ENCODE assay signal across 29 mouse cellular contexts in the genomic region with DNA sequence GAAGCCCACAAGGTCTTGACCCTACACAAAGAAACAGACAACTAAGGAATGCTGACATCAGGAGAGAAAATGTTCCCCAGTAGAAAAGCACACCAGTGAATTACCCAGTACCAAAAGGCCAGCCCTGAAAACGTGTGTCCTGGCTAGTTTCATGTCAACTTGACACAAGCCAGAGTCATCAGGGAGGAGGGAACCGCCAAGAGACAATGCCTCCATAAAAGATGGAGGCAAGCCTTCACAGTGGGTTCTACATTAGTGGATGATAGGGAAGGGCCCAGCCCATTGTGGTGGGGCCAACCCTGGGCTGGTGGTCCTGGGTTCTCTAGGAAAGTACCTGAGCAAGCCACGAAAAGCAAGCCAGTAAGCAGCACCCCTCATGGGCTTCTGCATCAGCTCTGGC. TPM values are rescaled to one million over a fixed set of nuclear protein-coding genes. Genes with fewer than 3 reads are reported as not detected.
DNase-seq lines count a peak whose midpoint lies in the region; ATAC-seq and TF ChIP-seq lines count a peak whose summit lies in the region.
"Had no signal": no experiment of that assay in that cellular context is flagged by ENCODE, and none has a peak within 500 bp of the region (broad histone marks: within the 10 kb centered on the region; RNA-seq: fewer than 3 reads in every experiment).

No protein-coding gene starts in this region.

- no peaks in the 10 kb centered on the region for H3K27me3 ChIP-seq in embryonic facial prominence, embryonic 11.5 days (ENCODE audit: control insufficient read depth, insufficient read depth, low read length)
- H3K27me3 ChIP-seq in embryonic facial prominence, embryonic 10.5 days (replicated peaks; ENCODE audit: low read depth, poor library complexity, severe bottlenecking): no peaks in the 10 kb centered on the region
- H3K27me3 ChIP-seq in heart, embryonic 13.5 days (replicated peaks): no peaks in the 10 kb centered on the region
- H3K27me3 ChIP-seq in heart, adult 2 months (ENCODE audit: control insufficient read depth, insufficient read depth, low read length): no peaks in the 10 kb centered on the region
- no peaks in the 10 kb centered on the region for H3K27me3 ChIP-seq in intestine, embryonic 15.5 days (replicated peaks)
- H3K27me3 ChIP-seq: embryonic facial prominence, embryonic 13.5 days; heart, embryonic 15.5 days; hindbrain, embryonic 13.5 days; liver, embryonic 13.5 days; neural tube, embryonic 12.5 days had no signal

- WGBS in embryonic facial prominence, embryonic 11.5 days: 53% methylated on average over 3 of the region's 3 CpGs
- WGBS in embryonic facial prominence, embryonic 10.5 days: 65% methylated on average over 3 of the region's 3 CpGs
- WGBS in heart, embryonic 13.5 days: 19% methylated on average over 3 of the region's 3 CpGs
- 50% methylated on average over 3 of the region's 3 CpGs for WGBS in heart, adult 2 months
- 28% methylated on average over 3 of the region's 3 CpGs for WGBS in intestine, embryonic 15.5 days

- H3K4me2 ChIP-seq in embryonic facial prominence, embryonic 11.5 days (ENCODE audit: low read depth, low read length): no peak overlapping the region
- H3K4me2 ChIP-seq in heart, embryonic 13.5 days: no peak overlapping the region
- H3K4me2 ChIP-seq in intestine, embryonic 15.5 days (replicated peaks): no peak overlapping the region
- H3K4me2 ChIP-seq: embryonic facial prominence, embryonic 13.5 days; heart, embryonic 15.5 days; hindbrain, embryonic 13.5 days; liver, embryonic 13.5 days; midbrain, embryonic 11.5 days; neural tube, embryonic 12.5 days had no signal

- in situ Hi-C loops in ES-E14 (cut with MboI; ENCODE audit: low sequenced_read_pairs in 2 of 2, unreplicated experiment in 2 of 2): no loop called here

- intact Hi-C loops in heart, adult 2 months (cut with DNase I): no loop called here

- no peak for TF ChIP-seq CTCF in heart, adult 2 months (IDR thresholded peaks at IDR 0.05)

- no peak for TF ChIP-seq EP300 in heart, adult 2 months (IDR thresholded peaks at IDR 0.05; ENCODE audit: insufficient read depth, low read depth, low read length)

- H3K27ac ChIP-seq in embryonic facial prominence, embryonic 11.5 days (replicated peaks; ENCODE audit: low read depth, low read length): no peak overlapping the region
- no peak overlapping the region; the same call in 1 of the 2 replicates for H3K27ac ChIP-seq in embryonic facial prominence, embryonic 10.5 days (replicated peaks)
- peak overlapping the region; percentile 34; the same call in 1 of the 2 replicates for H3K27ac ChIP-seq in heart, embryonic 13.5 days (replicated peaks)
- no peak overlapping the region for H3K27ac ChIP-seq in heart, adult 2 months
- 0 out of 2 replicates have a peak overlapping the region, but pooled peaks have one; percentile 30 for H3K27ac ChIP-seq in ES-E14 (ENCODE audit: insufficient read depth, low read depth, low read length, poor library complexity, severe bottlenecking)
- H3K27ac ChIP-seq in intestine, embryonic 15.5 days: 0 out of 2 replicates have a peak overlapping the region, but pooled peaks have one; percentile 3
- H3K27ac ChIP-seq: embryonic facial prominence, embryonic 13.5 days; forebrain, embryonic 10.5 days; heart, embryonic 15.5 days; hindbrain, embryonic 13.5 days; liver, embryonic 13.5 days; neural tube, embryonic 12.5 days had no signal

- H3K9me3 ChIP-seq in embryonic facial prominence, embryonic 11.5 days (replicated peaks; ENCODE audit: control insufficient read depth, low read length): no peaks in the 10 kb centered on the region
- H3K9me3 ChIP-seq in embryonic facial prominence, embryonic 10.5 days: no peaks in the 10 kb centered on the region
- H3K9me3 ChIP-seq in heart, embryonic 13.5 days: no peaks in the 10 kb centered on the region
- no peaks in the 10 kb centered on the region for H3K9me3 ChIP-seq in ES-E14 (ENCODE audit: control insufficient read depth, insufficient read depth, low read depth, low read length)
- no peaks in the 10 kb centered on the region for H3K9me3 ChIP-seq in intestine, embryonic 15.5 days
- H3K9me3 ChIP-seq: embryonic facial prominence, embryonic 13.5 days; forebrain, embryonic 10.5 days; heart, embryonic 15.5 days; hindbrain, embryonic 13.5 days; liver, embryonic 13.5 days; neural tube, embryonic 12.5 days had no signal

- TF ChIP-seq POLR2A in heart, adult 2 months (IDR thresholded peaks at IDR 0.05; ENCODE audit: insufficient read depth, low read depth, low read length): no peak

- H3K4me1 ChIP-seq in embryonic facial prominence, embryonic 11.5 days (ENCODE audit: control insufficient read depth, insufficient read depth, low read length): no peaks in the 10 kb centered on the region
- peaks cover 34% of the 10 kb centered on the region for H3K4me1 ChIP-seq in embryonic facial prominence, embryonic 10.5 days
- peaks cover 11% of the 10 kb centered on the region for H3K4me1 ChIP-seq in heart, embryonic 13.5 days
- H3K4me1 ChIP-seq in heart, adult 2 months (ENCODE audit: control insufficient read depth, insufficient read depth, low read length): no peaks in the 10 kb centered on the region
- H3K4me1 ChIP-seq in ES-E14 (ENCODE audit: control insufficient read depth in 2 of 2, insufficient read depth in 2 of 2, low read length in 2 of 2, poor library complexity in 1 of 2): peaks cover 0 to 2% of the 10 kb centered on the region in 2 experiments; a peak in 1 of 4 replicates
- 0 out of 2 replicates have a peak, but pooled peaks cover 9% of the 10 kb centered on the region for H3K4me1 ChIP-seq in intestine, embryonic 15.5 days (replicated peaks)
- H3K4me1 ChIP-seq: hindbrain, embryonic 13.5 days; neural tube, embryonic 12.5 days had no signal

- no peaks in the 10 kb centered on the region for H3K36me3 ChIP-seq in embryonic facial prominence, embryonic 11.5 days (replicated peaks; ENCODE audit: control insufficient read depth, insufficient read depth, low read depth, low read length)
- H3K36me3 ChIP-seq in embryonic facial prominence, embryonic 10.5 days (replicated peaks): no peaks in the 10 kb centered on the region
- H3K36me3 ChIP-seq in heart, embryonic 13.5 days: no peaks in the 10 kb centered on the region
- no peaks in the 10 kb centered on the region for H3K36me3 ChIP-seq in heart, adult 2 months (ENCODE audit: control insufficient read depth, insufficient read depth, low read length)
- H3K36me3 ChIP-seq in ES-E14 (ENCODE audit: control insufficient read depth, insufficient read depth, low read length, poor library complexity, severe bottlenecking): no peaks in the 10 kb centered on the region
- no peaks in the 10 kb centered on the region for H3K36me3 ChIP-seq in intestine, embryonic 15.5 days
- H3K36me3 ChIP-seq: embryonic facial prominence, embryonic 13.5 days; forebrain, embryonic 10.5 days; heart, embryonic 15.5 days; hindbrain, embryonic 13.5 days; liver, embryonic 13.5 days; neural tube, embryonic 12.5 days had no signal

- no peak for ATAC-seq in embryonic facial prominence, embryonic 11.5 days (replicated peaks; ENCODE audit: insufficient number of reproducible peaks, low FRiP score, low TSS enrichment, low read depth)
- ATAC-seq in heart, embryonic 13.5 days (ENCODE audit: extremely low read depth, insufficient number of reproducible peaks, low FRiP score, low TSS enrichment): no peak
- no peak for ATAC-seq in intestine, embryonic 15.5 days
- ATAC-seq: forebrain, postnatal 0 days had no signal

- H3K9ac ChIP-seq in embryonic facial prominence, embryonic 11.5 days (replicated peaks; ENCODE audit: low read length): no peak overlapping the region
- H3K9ac ChIP-seq in heart, embryonic 13.5 days: no peak overlapping the region
- H3K9ac ChIP-seq in heart, adult 2 months (ENCODE audit: low read depth, low read length): no peak overlapping the region
- no peak overlapping the region for H3K9ac ChIP-seq in ES-E14 (ENCODE audit: insufficient read depth, low read depth, low read length, poor library complexity, severe bottlenecking)
- H3K9ac ChIP-seq in intestine, embryonic 15.5 days: no peak overlapping the region
- H3K9ac ChIP-seq: embryonic facial prominence, embryonic 13.5 days; forebrain, postnatal 0 days; heart, embryonic 15.5 days; hindbrain, embryonic 13.5 days; liver, embryonic 13.5 days; neural tube, embryonic 12.5 days had no signal

- DNase-seq in embryonic facial prominence, embryonic 11.5 days (ENCODE audit: low spot score): peak; percentile 21
- no peak for DNase-seq in embryonic facial prominence, embryonic 10.5 days (ENCODE audit: low spot score)
- no peak for DNase-seq in heart, adult 2 months
- DNase-seq in ES-E14 (ENCODE audit: low read depth, low spot score): no peak
- no peak for DNase-seq in right cerebral cortex, postnatal 25 days
- DNase-seq in adrenal gland, adult 18-20 months (ENCODE audit: low spot score in 2 of 2): no peak
- DNase-seq: adrenal gland, postnatal 25 days; cerebellum, adult 11-12 months; cerebellum, adult 9-11 months; forebrain, postnatal 0 days; heart, postnatal 4 days; kidney, adult 8-10 months; kidney, postnatal 10 days; layer of hippocampus, postnatal 36 days; left cerebral cortex, postnatal 4 days; liver, embryonic 13.5 days; lung, adult 2 months; lung, postnatal 14 days; right cerebral cortex, adult 18-20 months; right cerebral cortex, postnatal 4 days had no signal

- H3K4me3 ChIP-seq in embryonic facial prominence, embryonic 11.5 days (ENCODE audit: low read depth, low read length): no peak overlapping the region
- no peak overlapping the region for H3K4me3 ChIP-seq in embryonic facial prominence, embryonic 10.5 days
- H3K4me3 ChIP-seq in heart, embryonic 13.5 days: no peak overlapping the region
- no peak overlapping the region for H3K4me3 ChIP-seq in heart, adult 2 months
- no peak overlapping the region for H3K4me3 ChIP-seq in ES-E14 (ENCODE audit: insufficient read depth in 1 of 2, low read depth in 1 of 2, low read length in 2 of 2, poor library complexity in 1 of 2, severe bottlenecking in 1 of 2)
- no peak overlapping the region for H3K4me3 ChIP-seq in intestine, embryonic 15.5 days (replicated peaks)
- H3K4me3 ChIP-seq: embryonic facial prominence, embryonic 13.5 days; forebrain, embryonic 10.5 days; heart, embryonic 15.5 days; hindbrain, embryonic 13.5 days; liver, embryonic 13.5 days; myocyte; neural tube, embryonic 12.5 days had no signal

- no peaks in the 10 kb centered on the region for H3K79me2 ChIP-seq in heart, adult 2 months (replicated peaks; ENCODE audit: control insufficient read depth, insufficient read depth, low read length)

TF ChIP-seq in ES-E14, 5 proteins besides CTCF, POLR2A, EP300 and RAD21 (continues in another document):
- TF ChIP-seq ZNF384 (IDR thresholded peaks at IDR 0.05; ENCODE audit: low read depth, low read length): no peak

RNA-seq across cellular contexts. Expression of gene Zfp148, which starts 34.3 kb away (rescaled TPM):
- polyA plus RNA-seq in embryonic facial prominence, embryonic 11.5 days (2014; fragmentation: Nextera tagmentation; extraction: Ambion mirVana): 51.8 and 52.9 TPM in 2 replicates
- polyA plus RNA-seq in embryonic facial prominence, embryonic 10.5 days (2016; fragmentation: Nextera tagmentation; extraction: Ambion mirVana): 47.6 and 51.8 TPM in 2 replicates
- 36.6 and 36.9 TPM in 2 replicates for polyA plus RNA-seq in heart, embryonic 13.5 days (2015; fragmentation: Nextera tagmentation; extraction: Ambion mirVana)
- total RNA-seq in heart, adult 2 months (2021): 10 to 100 TPM; 37.9 to 40.9 TPM
- polyA plus RNA-seq in heart, adult 2 months (2012; rRNA removed): 6.1 and 12.3 TPM in 2 replicates
- total RNA-seq in ES-E14 (2012; rRNA removed): 14.6 and 19.5 TPM in 2 replicates
- 49.3 and 55.3 TPM in 2 replicates for polyA plus RNA-seq in intestine, embryonic 15.5 days (2015; fragmentation: Nextera tagmentation; extraction: Ambion mirVana)
- total RNA-seq in adrenal gland, adult 18-20 months (2021): 10 to 100 TPM; 59.5 to 65.1 TPM

Comparison
In these comparisons a context has a peak if more than half of its experiments do, and no peak if none do; other contexts are left out.
1. H3K27ac ChIP-seq: peak in heart, embryonic 13.5 days (single experiment), ES-E14 (single experiment) and intestine, embryonic 15.5 days (single experiment); none in embryonic facial prominence, embryonic 11.5 days (single experiment), embryonic facial prominence, embryonic 10.5 days (single experiment) and heart, adult 2 months (single experiment).